Mouse (Mus musculus) heart, embryonic 11.5 days (tissue): Measurements from ENCODE around the gene Slc41a3. TPM values are rescaled to one million over a fixed set of nuclear protein-coding genes. Genes with fewer than 3 reads are reported as not detected.

Experiments
- microRNA-seq: library from miRNA; unstranded; fragments of <30 nt; microRNA quantifications from one replicate; pipeline ENCODE4, GENCODE M21; 2016; ENCODE audit warnings: borderline number of aligned reads
- polyA plus RNA-seq: library from polyadenylated mRNA; unstranded; fragments of >200 nt; fragmentation: Nextera tagmentation; extraction: Ambion mirVana; gene quantifications from 2 replicates; pipeline ENCODE4 v1.2.1, GENCODE M21; 2014

Slc41a3 gene
- polyA plus RNA-seq, 1 experiment from 2014 or later = 11.1 TPM

Small RNAs within 50 kb of the gene (microRNA-seq; reads per million reads assigned to microRNA genes)
- not detected for gene Gm24816

Other genes with a start within 250 kb of the Slc41a3 start
- 5.3 and 5.6 TPM in 2 replicates for gene Zxdc, start 235.2 kb upstream of the Slc41a3 start, polyA plus RNA-seq
- gene Cfap100, start 175.9 kb upstream of the Slc41a3 start, polyA plus RNA-seq = 0.15 TPM in 1 of 2 replicates, not detected in the other
- gene Klf15, start 142.1 kb upstream of the Slc41a3 start, polyA plus RNA-seq = 6.0 and 6.2 TPM in 2 replicates
- gene Aldh1l1, start 118.3 kb upstream of the Slc41a3 start, polyA plus RNA-seq = 1.00 and 1.2 TPM in 2 replicates